In genomic region chr11:89302056-89302815, GRCm38 (mm10) we compare ENCODE assay signal across 8 mouse cellular contexts. TPM values are rescaled to one million over a fixed set of nuclear protein-coding genes. Genes with fewer than 3 reads are reported as not detected.
A peak's percentile ranks its signal among the peaks of the same experiment; 100 is the strongest.
DNase-seq lines count a peak whose midpoint lies in the region; ATAC-seq and TF ChIP-seq lines count a peak whose summit lies in the region.

Gene Nog (minus strand): TSS chr11:89302332.

- peak; percentile 61 for DNase-seq in adrenal gland, postnatal 14 days
- DNase-seq in forebrain, embryonic 14.5 days (ENCODE audit: low spot score): peak; percentile 92
- DNase-seq in layer of hippocampus, postnatal 25 days (ENCODE audit: extremely low spot score in 1 of 2, low spot score in 1 of 2): peak; percentile 36 to 72
- DNase-seq in lung, postnatal 4 days: peak; percentile 52 to 65
- DNase-seq in splenic B cell, adult 2 months (ENCODE audit: low read depth, low spot score): peak; percentile 19
- no peak for DNase-seq in spleen, postnatal 14 days (ENCODE audit: low spot score in 2 of 2)

- peak within 1 kb of the TSS; percentile 92 for H3K4me2 ChIP-seq in forebrain, embryonic 14.5 days (ENCODE audit: low read length)
- peak within 1 kb of the TSS; percentile 94 for H3K4me2 ChIP-seq in hindbrain, embryonic 13.5 days

- peak; percentile 52 for ATAC-seq in forebrain, embryonic 14.5 days
- peak; percentile 47 for ATAC-seq in hindbrain, embryonic 13.5 days (ENCODE audit: low FRiP score)

- peak within 1 kb of the TSS; percentile 92 for H3K27ac ChIP-seq in forebrain, embryonic 14.5 days (ENCODE audit: low read depth, low read length)
- peak within 1 kb of the TSS; percentile 88 for H3K27ac ChIP-seq in hindbrain, embryonic 13.5 days

- no peaks in the 10 kb centered on the region for H3K36me3 ChIP-seq in E14TG2a.4 (ENCODE audit: insufficient read depth, low read length)
- no peaks in the 10 kb centered on the region for H3K36me3 ChIP-seq in forebrain, embryonic 14.5 days (ENCODE audit: control insufficient read depth, insufficient read depth, low read length)
- H3K36me3 ChIP-seq in hindbrain, embryonic 13.5 days: no peaks in the 10 kb centered on the region
- peaks cover 2% of the 10 kb centered on the region; the same call in 1 of the 2 replicates for H3K36me3 ChIP-seq in splenic B cell, adult 2 months (ENCODE audit: control insufficient read depth, insufficient read depth, low read length, poor library complexity, severe bottlenecking)

- WGBS in forebrain, embryonic 14.5 days: under 1% methylated on average over 83 of the region's 97 CpGs
- under 1% methylated on average over 60 of the region's 97 CpGs for WGBS in hindbrain, embryonic 13.5 days

- H3K9ac ChIP-seq in forebrain, embryonic 14.5 days (ENCODE audit: low read length): peak within 1 kb of the TSS; percentile 75
- H3K9ac ChIP-seq in hindbrain, embryonic 13.5 days: peak within 1 kb of the TSS; percentile 79

- H3K9me3 ChIP-seq in E14TG2a.4 (ENCODE audit: low read length): peaks cover 6% of the 10 kb centered on the region
- H3K9me3 ChIP-seq in forebrain, embryonic 14.5 days (replicated peaks; ENCODE audit: control insufficient read depth, low read length): no peaks in the 10 kb centered on the region
- no peaks in the 10 kb centered on the region for H3K9me3 ChIP-seq in hindbrain, embryonic 13.5 days

- no peak for TF ChIP-seq CTCF in E14TG2a.4 (conservative IDR thresholded peaks at IDR 0.05; ENCODE audit: low read length)

- H3K4me1 ChIP-seq in E14TG2a.4 (replicated peaks; ENCODE audit: low read depth, low read length): peaks cover 25% of the 10 kb centered on the region; the same call in 1 of the 2 replicates
- H3K4me1 ChIP-seq in forebrain, embryonic 14.5 days (ENCODE audit: control insufficient read depth, insufficient read depth, low read length): peaks cover 20% of the 10 kb centered on the region
- peaks cover 34% of the 10 kb centered on the region for H3K4me1 ChIP-seq in hindbrain, embryonic 13.5 days (replicated peaks)

- peaks cover 69% of the 10 kb centered on the region for H3K27me3 ChIP-seq in E14TG2a.4 (ENCODE audit: insufficient read depth, low read length)
- H3K27me3 ChIP-seq in forebrain, embryonic 14.5 days (replicated peaks; ENCODE audit: control insufficient read depth, insufficient read depth, low read length): 0 out of 2 replicates have a peak, but pooled peaks cover 4% of the 10 kb centered on the region
- peaks cover 15% of the 10 kb centered on the region; the same call in 1 of the 2 replicates for H3K27me3 ChIP-seq in hindbrain, embryonic 13.5 days
- H3K27me3 ChIP-seq in splenic B cell, adult 2 months (ENCODE audit: control insufficient read depth, insufficient read depth, low read length, poor library complexity, severe bottlenecking): peaks cover 9% of the 10 kb centered on the region; the same call in 1 of the 2 replicates

- peak within 1 kb of the TSS; percentile 84 for H3K4me3 ChIP-seq in E14TG2a.4 (replicated peaks; ENCODE audit: low read length)
- peak within 1 kb of the TSS; percentile 73 for H3K4me3 ChIP-seq in forebrain, embryonic 14.5 days (ENCODE audit: low read depth, low read length)
- peak within 1 kb of the TSS; percentile 69 for H3K4me3 ChIP-seq in hindbrain, embryonic 13.5 days

RNA-seq across cellular contexts. Expression of gene Nog, which starts in this region (rescaled TPM):
- total RNA-seq in adrenal gland, postnatal 14 days (2021): 0.64 and 0.85 TPM in 2 replicates
- polyA plus RNA-seq in forebrain, embryonic 14.5 days (2014; fragmentation: Nextera tagmentation; extraction: Ambion mirVana): 3.7 and 4.2 TPM in 2 replicates
- polyA plus RNA-seq in hindbrain, embryonic 13.5 days (2015; fragmentation: Nextera tagmentation; extraction: Ambion mirVana): 2.0 and 2.7 TPM in 2 replicates
- 1 to 10 TPM; 7.0 to 9.6 TPM for total RNA-seq in layer of hippocampus, postnatal 25 days (2021)

Comparison
In these comparisons a context has a peak if more than half of its experiments do, and no peak if none do; other contexts are left out.
1. Peak in DNase-seq in adrenal gland, postnatal 14 days; RNA of the gene not detected or under 1 TPM.
2. DNase-seq: peak in forebrain, embryonic 14.5 days (single experiment), layer of hippocampus, postnatal 25 days (2 of 2), lung, postnatal 4 days (2 of 2) and splenic B cell, adult 2 months (single experiment); none in spleen, postnatal 14 days (0 of 2).
3. Peak in every context shown above with its lines, with median percentiles within 50 percentile points of each other: H3K4me3 ChIP-seq.